Mouse (Mus musculus) layer of hippocampus, adult 2 months (tissue): Measurements from ENCODE around the gene St3gal5. TPM values are rescaled to one million over a fixed set of nuclear protein-coding genes. Genes with fewer than 3 reads are reported as not detected.

Experiments used
- DNase-seq, 2 experiments: peaks; one replicate each; pipeline ENCODE4 v3.0.0; 2022; ENCODE audit warnings: low spot score in 2 of 2
- H3K27ac ChIP-seq: fragments of 200-600 bp; 2 replicates; pipeline ENCODE4 v1.8.1; 2022
- H3K4me3 ChIP-seq: fragments of 200-600 bp; 2 replicates; pipeline ENCODE4 v1.8.1; 2022; ENCODE audit warnings: mild to moderate bottlenecking
- CTCF ChIP-seq: fragments of 200-600 bp; conservative IDR thresholded peaks from 2 replicates; pipeline ENCODE4 v1.8.1; 2022; ENCODE audit warnings: antibody characterized with exemption, mild to moderate bottlenecking, moderate library complexity
- total RNA-seq, 2 experiments: library from RNA; stranded (reverse); gene quantifications; 2 replicates each; pipeline ENCODE4 v1.2.3; 2021

The St3gal5 gene
- total RNA-seq, 2 experiments from 2014 or later = 99.3 TPM

GRCm38 (mm10) chr6:72073781-72074180, 23.6 kb upstream of the St3gal5 start:
- DNase-seq = no peak
- no peak for TF ChIP-seq CTCF
- Histone ChIP-seq H3K27ac (no peak overlapping the region), H3K4me3 (no peak overlapping the region)

- no peak overlapping the region for H3K27ac ChIP-seq
- DNase-seq = no peak
- no peak for TF ChIP-seq CTCF
- H3K4me3 ChIP-seq = no peak overlapping the region
Measured at GRCm38 (mm10) chr6:72076512-72076911, 20.9 kb upstream of the St3gal5 start.

- H3K4me3 ChIP-seq = no peak overlapping the region
- H3K27ac ChIP-seq = no peak overlapping the region
- no peak for DNase-seq
- TF ChIP-seq CTCF = no peak
Measured at GRCm38 (mm10) chr6:72078178-72078577, 19.2 kb upstream of the St3gal5 start.

- H3K4me3 ChIP-seq = peak overlapping the region; percentile 33
- TF ChIP-seq CTCF = no peak
- peak in 1 of 2 experiments; percentile 45 for DNase-seq
- H3K27ac ChIP-seq = peak overlapping the region; percentile 68
Measured at GRCm38 (mm10) chr6:72081318-72082024, 15.9 kb upstream of the St3gal5 start.

- no peak overlapping the region for H3K27ac ChIP-seq
- DNase-seq = no peak
- no peak overlapping the region for H3K4me3 ChIP-seq
- TF ChIP-seq CTCF = no peak
Measured at GRCm38 (mm10) chr6:72087402-72087801, 10.0 kb upstream of the St3gal5 start.

- Histone ChIP-seq H3K4me3 (no peak overlapping the region), H3K27ac (no peak overlapping the region)
- no peak for TF ChIP-seq CTCF
- DNase-seq = no peak
Measured at GRCm38 (mm10) chr6:72089865-72090264, 7.5 kb upstream of the St3gal5 start.

GRCm38 (mm10) chr6:72091007-72091406, 6.4 kb upstream of the St3gal5 start:
- DNase-seq = no peak

GRCm38 (mm10) chr6:72093121-72093520, 4.3 kb upstream of the St3gal5 start:
- Histone ChIP-seq H3K4me3 (no peak overlapping the region), H3K27ac (no peak overlapping the region)
- no peak for DNase-seq
- TF ChIP-seq CTCF = no peak

More at GRCm38 (mm10) chr6:72091007-72091406, 6.4 kb upstream of the St3gal5 start:
- Histone ChIP-seq H3K27ac (no peak overlapping the region), H3K4me3 (no peak overlapping the region)
- no peak for TF ChIP-seq CTCF

GRCm38 (mm10) chr6:72096217-72096616, 1.2 kb upstream of the St3gal5 start:
- no peak for DNase-seq
- no peak for TF ChIP-seq CTCF
- H3K27ac ChIP-seq = no peak overlapping the region

GRCm38 (mm10) chr6:72096669-72097068, 723 bp upstream of the St3gal5 start:
- peak overlapping the region; percentile 93 for H3K27ac ChIP-seq
- DNase-seq = no peak
- H3K4me3 ChIP-seq = peak overlapping the region; percentile 71
- TF ChIP-seq CTCF = no peak

More at GRCm38 (mm10) chr6:72096217-72096616, 1.2 kb upstream of the St3gal5 start:
- H3K4me3 ChIP-seq = no peak overlapping the region

GRCm38 (mm10) chr6:72098021-72098655, 746 bp downstream of the St3gal5 start:
- no peak for DNase-seq
- H3K4me3 ChIP-seq = peak overlapping the region; percentile 71
- TF ChIP-seq CTCF = no peak
- peak overlapping the region; percentile 93 for H3K27ac ChIP-seq

GRCm38 (mm10) chr6:72098691-72099090, 1.3 kb downstream of the St3gal5 start:
- H3K4me3 ChIP-seq = peak overlapping the region; percentile 71
- peak; percentile 54 for TF ChIP-seq CTCF
- peak overlapping the region; percentile 93 for H3K27ac ChIP-seq
- DNase-seq = no peak

- Histone ChIP-seq H3K27ac (peak overlapping the region; percentile 93; the same call in 1 of the 2 replicates), H3K4me3 (peak overlapping the region; percentile 71)
- no peak for TF ChIP-seq CTCF
- DNase-seq = no peak
Measured at GRCm38 (mm10) chr6:72099281-72099680, 1.9 kb downstream of the St3gal5 start.

GRCm38 (mm10) chr6:72100171-72100570, 2.8 kb downstream of the St3gal5 start:
- TF ChIP-seq CTCF = no peak
- DNase-seq = no peak
- Histone ChIP-seq H3K27ac (no peak overlapping the region), H3K4me3 (no peak overlapping the region; the same call in 1 of the 2 replicates)
